Mouse (Mus musculus): ENCODE measurements around the gene Fkbp4. TPM values are rescaled to one million over a fixed set of nuclear protein-coding genes. Genes with fewer than 3 reads are reported as not detected.
"Not testable (repeated sequence)": the region's sequence is repeated elsewhere in the genome, so short reads cannot be mapped to it uniquely, and the experiment has no call there.

Gene Fkbp4
- polyA plus RNA-seq, 1 experiment from 2014 or later, result 454 TPM

GRCm38 (mm10) chr6:128380594-128381167 lies 57.8 kb downstream of the Fkbp4 start:
- H3K27ac ChIP-seq; ATAC-seq; H3K9me3 ChIP-seq; H3K9ac ChIP-seq (replicated peaks); H3K4me1 ChIP-seq (replicated peaks); H3K4me3 ChIP-seq (replicated peaks); H3K4me2 ChIP-seq (replicated peaks); H3K36me3 ChIP-seq; H3K27me3 ChIP-seq: not testable (repeated sequence)
- 82% methylated on average over 1 of the region's 1 CpGs for WGBS

Other genes with a start within 250 kb of the Fkbp4 start
- gene Tead4, start 137.9 kb downstream of the Fkbp4 start, polyA plus RNA-seq (2015; fragmentation: Nextera tagmentation; extraction: Ambion mirVana), result 0.23 and 0.65 TPM in 2 replicates
- gene Tulp3, start 82.8 kb downstream of the Fkbp4 start, polyA plus RNA-seq (2015; fragmentation: Nextera tagmentation; extraction: Ambion mirVana), result 17.8 and 19.6 TPM in 2 replicates
- 132 and 136 TPM in 2 replicates for gene Rhno1, start 75.8 kb downstream of the Fkbp4 start, polyA plus RNA-seq (2015; fragmentation: Nextera tagmentation; extraction: Ambion mirVana)
- 17.8 and 19.7 TPM in 2 replicates for gene Foxm1, start 75.7 kb downstream of the Fkbp4 start, polyA plus RNA-seq (2015; fragmentation: Nextera tagmentation; extraction: Ambion mirVana)
- 0.44 and 0.63 TPM in 2 replicates for gene Tex52, start 63.2 kb downstream of the Fkbp4 start, polyA plus RNA-seq (2015; fragmentation: Nextera tagmentation; extraction: Ambion mirVana)
- gene Gm44596, start 63.2 kb downstream of the Fkbp4 start, polyA plus RNA-seq (2015; fragmentation: Nextera tagmentation; extraction: Ambion mirVana), result not detected in 2 replicates
- gene Nrip2, start 39.4 kb downstream of the Fkbp4 start, polyA plus RNA-seq (2015; fragmentation: Nextera tagmentation; extraction: Ambion mirVana), result 7.7 and 7.8 TPM in 2 replicates
- gene Itfg2, start 13.7 kb downstream of the Fkbp4 start, polyA plus RNA-seq (2015; fragmentation: Nextera tagmentation; extraction: Ambion mirVana), result 43.6 and 48.7 TPM in 2 replicates
- gene Pzp, start 88.0 kb upstream of the Fkbp4 start, polyA plus RNA-seq (2015; fragmentation: Nextera tagmentation; extraction: Ambion mirVana), result 0.04 TPM in 1 of 2 replicates, not detected in the other
- 0.32 and 0.50 TPM in 2 replicates for gene A2ml1, start 142.9 kb upstream of the Fkbp4 start, polyA plus RNA-seq (2015; fragmentation: Nextera tagmentation; extraction: Ambion mirVana)
- gene Klrb1a, start 184.9 kb upstream of the Fkbp4 start, polyA plus RNA-seq (2015; fragmentation: Nextera tagmentation; extraction: Ambion mirVana), result not detected in 2 replicates
- gene Clec2h, start 223.7 kb upstream of the Fkbp4 start, polyA plus RNA-seq (2015; fragmentation: Nextera tagmentation; extraction: Ambion mirVana), result not detected in 2 replicates

Measured in midbrain, embryonic 13.5 days (tissue).